Mouse (Mus musculus): Measurements from ENCODE around the gene Tram1l1. TPM values are rescaled to one million over a fixed set of nuclear protein-coding genes. Genes with fewer than 3 reads are reported as not detected.
"Not testable (repeated sequence)": the region's sequence is repeated elsewhere in the genome, so short reads cannot be mapped to it uniquely, and the experiment has no call there.

The Tram1l1 gene
- polyA plus RNA-seq (2012; rRNA removed) = 0.85 and 0.88 TPM in 2 replicates

DNA sequence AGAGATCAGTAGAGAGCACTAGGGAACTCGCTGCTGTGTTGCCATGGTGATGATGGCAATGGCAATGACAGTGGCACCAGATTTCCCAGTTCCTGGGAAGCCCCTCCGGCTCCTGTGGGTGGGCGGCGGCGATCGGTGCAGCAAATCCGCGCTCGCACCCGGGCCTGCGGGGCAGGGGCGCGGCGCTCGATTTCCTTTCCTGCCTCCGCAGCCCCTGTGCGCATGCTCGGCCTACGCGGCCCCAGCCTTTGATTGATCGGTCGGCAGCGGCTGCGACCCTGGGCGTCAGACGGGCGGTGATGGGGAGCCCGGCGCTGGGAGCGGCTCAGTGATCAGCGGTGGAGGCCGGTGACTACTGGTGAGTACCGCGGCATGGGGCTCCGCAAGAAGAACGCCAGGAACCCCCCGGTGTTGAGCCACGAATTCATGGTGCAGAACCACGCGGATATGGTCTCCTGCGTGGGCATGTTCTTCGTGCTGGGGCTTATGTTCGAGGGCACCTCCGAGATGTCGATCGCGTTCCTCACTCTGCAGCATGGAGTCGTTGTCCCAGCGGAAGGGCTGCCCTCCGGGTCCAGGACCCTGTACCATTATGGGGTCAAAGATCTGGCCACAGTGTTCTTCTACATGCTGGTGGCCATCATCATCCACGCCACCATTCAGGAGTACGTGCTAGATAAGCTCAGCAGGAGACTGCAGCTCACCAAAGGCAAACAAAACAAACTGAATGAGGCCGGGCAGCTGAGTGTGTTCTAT, at the start of gene Tram1l1:
Gene Tram1l1, plus strand, starts transcription at position 35 of the 756 bp plus-strand sequence.
- peak; percentile 23 for DNase-seq (ENCODE audit: low spot score)

DNA sequence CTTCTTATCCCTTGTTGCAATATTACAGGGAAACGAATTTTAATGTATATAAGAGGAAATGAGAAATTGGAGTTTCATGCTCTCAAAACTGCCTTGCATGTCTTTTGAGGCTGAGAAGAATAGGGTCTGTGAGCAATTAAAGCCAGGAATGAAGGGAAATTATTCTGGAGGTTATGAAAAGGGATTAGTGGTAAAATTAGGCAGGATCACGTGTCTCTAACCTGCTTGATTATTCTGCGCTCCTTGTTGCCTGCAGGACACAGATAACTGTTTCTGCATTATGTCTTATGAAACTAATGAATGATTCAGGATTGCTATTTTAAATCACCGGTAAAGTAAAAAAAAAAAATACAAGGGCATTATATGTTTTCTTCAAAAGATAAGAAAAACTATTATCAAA, 49.4 kb upstream of the Tram1l1 start:
- DNase-seq (ENCODE audit: low spot score) = no peak

DNA sequence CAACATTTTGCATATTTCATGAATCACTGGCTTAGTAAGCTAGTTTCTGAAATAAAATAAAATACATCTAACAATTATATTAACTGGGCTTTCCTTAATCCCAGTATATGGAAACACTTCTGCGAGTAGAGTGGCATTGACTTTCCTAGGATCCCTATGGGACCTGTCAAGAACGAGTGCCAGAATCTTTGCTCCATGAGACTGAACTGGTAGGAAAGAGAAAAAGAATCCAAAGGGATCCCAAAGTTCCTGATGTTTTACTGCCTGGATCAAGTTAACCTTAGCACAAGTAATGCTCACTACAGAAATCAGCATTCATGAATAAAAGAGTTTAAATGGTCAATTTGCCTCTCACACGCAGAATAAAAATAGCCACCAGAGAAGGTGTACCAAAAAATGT, 49.0 kb upstream of the Tram1l1 start:
- no peak for DNase-seq (ENCODE audit: low spot score)

DNA sequence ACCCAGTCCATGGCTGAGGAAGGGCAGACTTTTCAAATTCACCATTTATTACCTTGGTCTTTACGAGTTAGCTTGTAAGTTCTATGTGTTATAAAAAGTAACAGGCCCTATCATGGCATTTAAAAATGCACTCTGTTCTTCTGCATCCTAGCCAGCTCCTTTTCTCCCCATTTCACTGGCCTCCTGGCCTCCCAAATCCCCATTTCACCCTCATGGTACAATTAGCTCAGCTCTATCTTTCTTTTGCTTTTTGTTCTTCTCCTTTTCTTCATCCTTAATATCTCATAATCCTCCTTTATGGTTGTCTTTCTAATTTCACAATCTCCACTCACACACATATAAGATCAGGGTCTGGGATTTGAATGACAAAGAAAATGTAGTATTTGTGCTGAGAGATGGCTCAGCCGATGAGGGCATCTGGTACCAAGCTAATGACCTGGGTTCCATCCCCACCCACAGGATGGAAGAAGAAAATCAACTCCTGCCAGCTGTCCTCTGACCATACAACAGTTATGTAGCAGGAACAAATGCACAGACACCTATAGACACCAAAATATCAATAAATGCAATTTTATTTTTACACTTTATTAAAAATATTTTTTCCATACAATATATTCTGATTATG, 48.1 kb upstream of the Tram1l1 start:
- no peak for DNase-seq (ENCODE audit: low spot score)

DNA sequence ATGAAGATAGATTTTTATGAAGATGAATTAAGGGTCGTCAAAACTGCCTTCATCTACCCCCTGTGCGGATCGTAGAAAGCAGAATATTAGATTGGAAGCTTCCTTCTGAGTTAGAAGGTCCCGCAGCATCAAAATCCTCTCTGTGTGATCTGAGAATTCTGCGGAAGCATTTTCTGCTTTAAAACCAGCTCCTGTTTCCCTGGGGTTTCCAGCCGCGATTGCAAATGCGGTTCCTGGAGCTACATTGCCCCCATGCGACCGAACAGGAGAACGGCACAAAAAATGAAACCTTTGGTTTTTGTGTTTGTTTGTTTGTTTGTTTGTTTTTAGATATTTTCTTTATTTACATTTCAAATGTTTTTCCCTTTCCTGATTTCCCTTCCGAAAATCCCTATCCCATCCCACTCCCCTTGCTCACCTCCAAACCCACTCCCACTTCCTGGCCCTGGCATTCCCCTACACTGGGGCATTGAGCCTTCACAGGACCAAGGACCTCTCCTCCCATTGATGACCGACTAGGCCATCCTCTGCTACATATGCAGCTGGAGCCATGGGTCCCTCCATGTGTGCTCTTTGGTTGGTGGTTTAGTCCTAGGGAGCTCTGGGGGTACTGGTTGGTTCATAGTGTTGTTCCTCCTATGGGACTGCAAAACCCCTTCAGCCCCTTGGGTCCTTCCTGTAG, 45.6 kb upstream of the Tram1l1 start:
- DNase-seq (ENCODE audit: low spot score) = not testable (repeated sequence)

DNA sequence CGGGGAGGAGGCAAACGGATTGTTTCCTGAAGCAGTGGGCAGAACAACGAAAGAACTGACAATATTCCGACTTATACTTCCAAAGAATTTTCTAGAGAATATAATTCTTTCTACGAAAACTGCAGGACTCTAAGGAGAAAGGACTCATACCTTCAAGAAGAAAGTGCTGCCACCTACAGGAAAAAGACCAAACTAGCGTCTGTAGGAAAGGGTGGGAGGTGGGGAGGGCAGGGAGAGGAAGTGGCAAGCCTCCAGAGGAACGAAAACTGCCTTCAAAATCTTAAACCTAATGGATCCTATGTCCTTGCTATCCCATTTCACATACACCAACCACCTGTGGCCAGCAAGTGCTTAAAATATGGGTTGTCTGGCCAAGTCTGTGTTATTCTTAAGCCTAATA, 31.7 kb upstream of the Tram1l1 start:
- not testable (repeated sequence) for DNase-seq (ENCODE audit: low spot score)

DNA sequence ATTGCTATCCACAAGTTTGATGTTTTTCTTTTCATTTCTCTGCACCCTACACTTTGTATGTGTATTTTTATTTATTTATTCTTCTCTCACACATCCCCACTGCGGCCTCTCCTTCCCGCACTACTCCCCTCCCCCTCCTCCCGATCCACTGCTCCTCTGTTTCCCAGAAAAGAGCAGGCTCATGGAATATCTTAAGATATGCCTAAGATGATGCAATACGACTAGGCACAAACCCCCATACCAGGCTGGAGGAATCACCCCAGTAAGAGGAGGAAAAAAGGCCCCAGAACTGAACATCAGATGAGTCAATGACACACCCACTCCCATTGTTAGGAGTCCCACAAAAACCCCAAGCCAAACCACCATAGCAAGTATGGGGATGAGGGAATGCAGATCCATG, 1.4 kb upstream of the Tram1l1 start:
- DNase-seq (ENCODE audit: low spot score) = no peak

DNA sequence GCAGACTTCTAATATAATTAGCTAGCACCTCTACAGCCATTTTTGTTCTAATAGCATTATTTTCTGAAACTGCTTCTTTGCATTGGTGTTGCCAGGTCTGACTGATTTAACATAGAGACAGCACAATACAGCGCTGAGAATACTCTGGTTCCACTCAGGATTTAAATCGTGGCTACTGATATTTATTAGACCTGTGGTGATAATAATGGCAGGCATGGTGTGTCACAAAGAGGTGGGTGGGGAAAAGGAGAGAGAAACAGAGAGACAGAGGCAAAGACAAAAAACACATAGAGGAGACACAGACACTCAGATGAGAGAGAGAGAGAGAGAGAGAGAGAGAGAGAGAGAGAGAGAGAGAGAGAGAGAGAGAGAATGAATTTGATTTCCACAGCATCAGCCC, 257 bp upstream of the Tram1l1 start:
- no peak for DNase-seq (ENCODE audit: low spot score)

DNA sequence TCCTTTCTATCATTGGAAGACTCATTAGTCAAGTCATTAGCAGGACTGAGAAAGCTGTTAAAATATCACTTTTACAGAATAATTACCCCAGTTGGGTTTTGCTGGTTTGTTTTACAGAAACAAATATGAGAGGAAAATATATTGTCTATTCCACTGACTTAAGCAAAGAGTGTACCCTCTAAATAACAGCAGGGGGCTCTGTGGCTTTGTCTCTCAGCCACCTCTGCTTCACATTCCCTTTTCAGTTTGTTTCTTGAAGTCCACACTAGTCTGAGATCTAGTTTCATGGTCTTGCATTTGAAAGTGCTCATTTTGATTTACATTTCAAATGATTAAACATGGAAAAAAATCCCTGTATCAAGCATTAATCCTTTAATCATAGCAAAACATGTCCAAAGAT, 25.8 kb downstream of the Tram1l1 start:
- no peak for DNase-seq (ENCODE audit: low spot score)

DNA sequence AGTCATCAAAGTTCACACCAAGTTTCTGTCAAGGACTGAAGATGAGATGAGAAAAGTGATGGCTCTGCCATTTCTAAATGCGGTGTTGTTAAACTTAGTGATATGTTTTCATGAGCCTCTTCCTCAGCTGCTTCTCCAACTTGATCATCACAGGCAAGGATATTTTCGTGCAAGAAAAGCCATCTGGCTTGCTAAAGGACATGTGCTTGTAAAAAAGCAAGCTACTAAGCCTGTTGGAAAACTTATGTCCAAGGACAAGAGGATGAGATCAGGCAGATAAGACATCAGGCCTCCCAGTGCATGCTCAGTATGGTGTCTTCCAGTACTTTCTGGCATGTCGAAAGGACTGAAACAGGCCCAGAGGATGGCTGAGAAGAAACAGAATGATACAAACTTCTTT, 36.9 kb downstream of the Tram1l1 start:
- DNase-seq (ENCODE audit: low spot score) = no peak

DNA sequence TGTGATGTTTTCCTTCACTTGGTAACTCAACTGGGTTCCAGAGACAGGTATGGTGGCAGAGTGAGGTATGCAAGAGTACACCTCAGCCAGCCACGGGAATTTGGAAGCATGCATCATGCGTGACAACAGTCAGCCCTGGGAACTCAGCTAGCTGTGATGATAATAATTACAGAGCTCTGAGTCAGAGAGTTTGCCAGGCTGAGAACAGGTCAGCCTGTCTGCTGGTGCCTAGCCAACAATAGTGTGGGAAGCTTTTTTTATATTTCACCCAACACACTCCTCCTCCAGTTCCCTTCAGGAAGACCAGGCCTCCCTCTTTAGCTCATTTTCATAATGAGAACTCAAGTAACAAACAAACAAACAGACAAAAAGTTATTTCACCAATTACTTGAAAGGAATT, 51.4 kb downstream of the Tram1l1 start:
- DNase-seq (ENCODE audit: low spot score) = no peak

Other genes starting within 250 kb of the Tram1l1 start
- gene 1700006A11Rik, start 105.2 kb downstream of the Tram1l1 start, polyA plus RNA-seq (2012; rRNA removed) = not detected in 2 replicates

All from urinary bladder, adult 2 months (tissue).